Mouse (Mus musculus) hematopoietic stem cell, adult 5-6 weeks (primary cell): ENCODE measurements around the gene Coq5. TPM values are rescaled to one million over a fixed set of nuclear protein-coding genes. Genes with fewer than 3 reads are reported as not detected.

Experiments used
- ATAC-seq, 2 experiments: fragments of 125-278 bp in 1 of 2; replicated peaks in 1 of 2; 2 replicates each; pipeline ENCODE4 v1.8.0; 2016 to 2017; ENCODE audit warnings: inconsistent platforms in 2 of 2, mild to moderate bottlenecking in 2 of 2, moderate number of reproducible peaks in 2 of 2, low read depth in 1 of 2, moderate TSS enrichment in 1 of 2; ENCODE audit not compliant: low FRiP score in 2 of 2, poor library complexity in 2 of 2, severe bottlenecking in 2 of 2, insufficient read depth in 1 of 2, low TSS enrichment in 1 of 2
- total RNA-seq: library from RNA; stranded (forward); fragments of 172-1452, 232-1000 nt; gene quantifications from 2 replicates; pipeline ENCODE4 v1.2.3, GENCODE M21; 2017

The Coq5 gene
- 39.0 and 55.3 TPM in 2 replicates for total RNA-seq

DNA sequence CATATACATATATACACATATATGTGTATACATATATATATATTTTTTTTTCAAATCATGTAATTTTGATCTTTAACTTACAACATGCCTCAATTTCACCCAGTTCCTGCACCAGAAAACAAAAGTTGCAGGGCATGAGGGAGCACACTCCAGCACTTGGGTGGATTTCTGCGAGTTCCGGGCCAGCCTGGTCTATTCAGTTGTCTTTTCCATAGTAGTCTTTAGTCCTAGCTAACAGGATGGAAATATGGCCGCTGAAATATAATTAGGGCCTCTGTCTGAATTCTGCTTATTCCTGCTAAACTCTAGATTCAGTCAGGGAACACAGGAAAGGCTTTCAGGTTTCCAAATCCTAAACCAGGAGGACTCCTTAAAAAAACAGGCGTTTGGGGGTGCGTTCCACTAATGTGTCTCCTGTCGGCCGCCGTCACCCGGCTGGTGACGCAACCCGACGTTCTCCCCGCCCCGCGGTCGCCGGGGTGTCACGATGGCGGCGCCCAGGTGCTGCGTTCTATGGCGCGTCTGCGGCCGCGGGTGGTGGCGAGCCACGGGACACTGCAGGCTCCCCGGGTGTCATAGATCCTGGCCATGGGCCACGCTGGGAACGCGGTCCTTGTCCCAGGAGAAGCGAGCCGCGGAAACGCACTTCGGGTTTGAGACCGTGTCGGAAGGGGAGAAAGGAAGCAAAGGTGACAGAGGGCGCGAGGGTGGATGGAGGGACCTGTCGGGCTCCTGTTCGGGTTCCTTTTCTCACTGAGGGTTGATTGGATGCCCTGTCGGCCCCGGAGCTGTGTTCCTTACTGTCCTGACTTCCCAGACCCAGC is at the start of gene Coq5:
Gene Coq5 (plus strand): TSS at position 441 of the 824 bp plus-strand sequence.
- peak; percentile 85 to 86 for ATAC-seq

DNA sequence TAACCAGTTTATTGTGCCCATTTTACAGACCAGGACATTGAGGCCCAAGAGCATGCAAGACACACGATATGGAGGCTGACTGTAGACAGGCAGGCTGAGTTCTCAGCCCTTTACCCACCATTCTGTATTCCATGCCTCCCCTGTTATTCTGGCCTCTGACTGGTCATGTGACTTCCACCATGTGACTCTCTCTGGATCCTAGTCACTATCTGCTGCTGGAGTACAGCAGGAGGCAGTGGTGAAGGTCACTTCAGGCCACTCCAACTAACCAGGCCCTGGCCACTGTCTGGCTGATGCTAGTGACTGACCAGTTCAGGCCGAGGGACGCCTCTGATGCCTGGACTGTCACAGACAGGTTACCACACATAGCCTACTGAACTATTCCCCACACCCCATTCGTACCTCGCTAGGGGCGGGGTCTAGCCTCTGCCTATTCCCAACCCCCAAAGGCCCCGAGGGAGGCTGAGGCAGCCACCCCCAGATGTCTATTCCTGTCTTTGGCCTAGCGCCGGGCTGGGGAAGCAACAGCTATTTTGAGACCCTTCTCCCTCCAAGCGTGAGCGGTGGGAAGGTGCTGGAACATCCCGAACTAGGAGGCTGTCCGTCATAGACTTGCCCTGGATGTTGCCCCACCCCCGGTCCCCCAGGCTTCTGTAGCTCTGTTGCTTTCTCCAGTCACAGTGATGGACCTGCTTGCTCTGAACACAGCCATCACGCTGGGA is 48.5 kb upstream of the Coq5 start:
- ATAC-seq = no peak

DNA sequence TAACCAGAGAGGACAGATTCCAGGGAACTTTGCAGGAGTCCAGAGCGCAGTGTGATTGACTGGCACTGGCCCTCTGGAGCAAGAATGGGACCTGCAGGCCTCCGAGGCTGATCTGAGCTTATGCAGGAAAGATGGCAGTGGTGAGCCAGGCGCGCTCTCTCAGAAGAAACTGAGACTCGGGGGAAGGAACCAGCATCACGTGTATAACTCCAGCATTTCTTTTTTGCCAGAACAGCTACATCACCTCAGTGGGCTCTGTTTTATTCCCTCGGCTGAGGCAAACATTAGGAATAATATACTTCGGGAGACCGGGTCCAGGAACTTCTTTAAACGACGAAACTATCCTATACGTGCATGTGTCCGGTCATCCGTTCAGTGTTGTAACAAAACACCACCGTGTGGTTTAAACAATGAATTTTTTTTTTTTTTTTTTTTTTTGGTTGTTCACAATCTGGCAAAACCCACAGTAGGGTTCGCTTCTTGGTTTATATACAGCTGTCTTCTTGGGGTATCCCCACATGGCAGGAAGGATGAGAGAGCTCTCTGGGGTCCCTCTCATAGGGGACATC is 47.8 kb upstream of the Coq5 start:
- no peak for ATAC-seq

DNA sequence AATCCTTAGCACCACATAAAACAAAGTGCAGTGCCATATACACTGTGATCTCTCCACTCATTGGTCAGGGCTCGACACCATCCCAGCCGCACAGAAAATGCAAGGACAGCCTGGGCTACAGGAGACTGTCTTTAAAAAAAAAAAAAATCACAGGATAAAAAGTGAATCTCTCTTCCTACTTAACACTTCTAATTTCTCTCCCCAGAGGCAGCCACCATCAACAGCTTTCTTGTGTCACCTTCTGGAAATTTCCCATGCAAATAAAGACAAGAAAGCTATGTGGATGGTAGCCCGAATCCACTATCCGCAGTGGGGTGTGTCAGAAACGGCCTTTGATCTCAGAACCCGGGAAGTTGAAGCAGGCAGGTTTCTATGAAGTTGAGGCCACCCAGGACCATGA is 47.0 kb upstream of the Coq5 start:
- ATAC-seq = no peak

DNA sequence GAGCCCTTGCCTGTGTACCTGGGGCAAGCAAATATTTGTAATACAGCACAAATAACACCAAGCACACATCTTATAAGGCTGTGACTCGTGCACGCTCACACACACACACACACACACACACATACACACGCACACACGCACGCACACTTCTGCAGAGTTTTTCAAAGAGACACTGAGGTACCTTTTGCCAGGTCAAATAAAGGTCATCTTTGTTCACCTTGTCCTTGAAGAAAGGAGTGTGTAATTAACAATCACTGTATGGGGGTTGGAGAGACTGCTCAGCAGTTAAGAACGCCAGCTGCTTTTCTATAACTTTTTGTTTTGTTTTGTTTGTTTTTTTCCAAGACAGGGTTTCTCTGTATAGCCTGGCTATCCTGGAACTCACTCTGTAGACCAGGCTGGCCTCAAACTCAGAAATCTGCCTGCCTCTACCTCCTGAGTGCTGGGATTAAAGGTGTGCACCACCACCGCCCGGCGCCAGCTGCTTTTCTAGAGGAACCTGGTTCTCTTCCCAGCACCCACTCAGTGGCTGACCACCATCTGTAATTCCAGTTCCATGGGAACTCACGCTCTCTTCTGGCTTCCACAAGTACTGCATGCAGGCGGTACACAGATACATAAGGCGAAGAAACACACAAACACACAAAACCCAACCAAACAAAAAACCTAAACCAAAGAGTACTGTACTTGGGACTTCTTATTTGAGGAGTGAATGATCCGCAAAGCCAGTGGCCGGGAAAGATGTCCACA is 46.3 kb upstream of the Coq5 start:
- ATAC-seq = no peak

DNA sequence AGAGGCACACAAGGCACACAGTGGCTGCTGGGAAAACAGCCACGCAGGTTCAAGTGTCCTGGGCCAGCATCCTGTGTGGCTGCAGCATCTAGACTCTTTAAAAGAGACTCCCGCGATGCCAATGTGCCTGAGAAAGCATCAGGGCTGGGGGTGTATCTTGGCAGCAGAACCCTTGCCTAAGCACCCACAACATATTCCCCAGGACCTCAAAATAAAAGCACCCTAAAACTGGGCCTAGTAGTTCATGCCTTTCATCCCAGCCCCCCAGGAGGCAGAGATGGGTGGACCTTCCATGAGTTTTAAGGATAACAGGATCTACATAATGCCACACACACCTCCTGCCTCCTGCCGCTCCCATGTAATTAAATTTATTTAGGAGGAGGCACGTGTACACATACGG is 44.9 kb upstream of the Coq5 start:
- ATAC-seq = no peak

DNA sequence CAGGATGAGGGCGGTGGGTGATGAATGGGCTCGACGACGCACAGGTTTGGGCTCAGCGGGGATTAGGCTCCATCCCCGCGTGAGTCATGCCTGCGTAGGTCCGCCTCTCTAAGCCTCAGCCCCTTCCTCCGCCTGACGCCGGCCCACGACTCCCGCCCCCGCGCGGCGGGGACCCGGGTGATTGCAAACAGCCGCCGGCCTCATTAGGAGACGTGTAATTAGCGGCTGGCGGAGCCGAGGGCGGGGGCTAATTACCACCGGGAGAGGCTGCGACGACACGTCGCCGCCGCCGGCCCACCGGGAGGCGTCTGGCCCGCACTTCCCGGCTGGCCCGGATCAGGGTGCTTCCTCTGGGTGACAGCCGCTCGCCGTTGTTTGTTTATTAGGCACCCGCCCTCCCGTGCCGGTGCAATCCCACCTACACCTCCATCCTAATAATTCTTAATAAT is 44.1 kb upstream of the Coq5 start:
- ATAC-seq = peak in 1 of 2 experiments; percentile 30; a peak in 2 of 4 replicates

DNA sequence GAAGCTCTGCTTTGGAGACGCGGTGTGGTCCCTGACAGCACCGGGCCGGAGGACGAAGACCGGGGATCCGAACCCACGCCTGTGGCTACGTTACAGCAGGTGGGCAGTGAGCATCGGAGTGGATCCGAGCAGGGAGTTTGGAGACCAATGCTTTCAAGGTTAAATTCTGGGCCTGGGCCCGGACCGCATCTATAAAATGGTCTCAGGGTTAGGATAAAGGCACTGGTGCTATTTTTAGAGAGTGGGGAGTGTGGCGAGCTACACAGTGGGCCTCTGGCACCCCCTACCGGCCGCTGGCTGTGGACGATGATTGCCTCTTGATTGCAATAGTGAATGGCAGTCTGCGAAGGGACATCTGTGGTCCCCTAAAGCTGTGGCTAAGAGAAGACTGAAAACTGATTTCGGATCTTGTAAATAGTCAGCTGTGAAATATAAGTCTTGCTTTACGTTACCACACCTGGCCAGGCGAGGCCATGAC is 43.6 kb upstream of the Coq5 start, which contains the start of gene Pop5:
Gene Pop5 (plus strand): TSS at position 51 of the 478 bp plus-strand sequence.
- peak; percentile 68 to 79 for ATAC-seq

DNA sequence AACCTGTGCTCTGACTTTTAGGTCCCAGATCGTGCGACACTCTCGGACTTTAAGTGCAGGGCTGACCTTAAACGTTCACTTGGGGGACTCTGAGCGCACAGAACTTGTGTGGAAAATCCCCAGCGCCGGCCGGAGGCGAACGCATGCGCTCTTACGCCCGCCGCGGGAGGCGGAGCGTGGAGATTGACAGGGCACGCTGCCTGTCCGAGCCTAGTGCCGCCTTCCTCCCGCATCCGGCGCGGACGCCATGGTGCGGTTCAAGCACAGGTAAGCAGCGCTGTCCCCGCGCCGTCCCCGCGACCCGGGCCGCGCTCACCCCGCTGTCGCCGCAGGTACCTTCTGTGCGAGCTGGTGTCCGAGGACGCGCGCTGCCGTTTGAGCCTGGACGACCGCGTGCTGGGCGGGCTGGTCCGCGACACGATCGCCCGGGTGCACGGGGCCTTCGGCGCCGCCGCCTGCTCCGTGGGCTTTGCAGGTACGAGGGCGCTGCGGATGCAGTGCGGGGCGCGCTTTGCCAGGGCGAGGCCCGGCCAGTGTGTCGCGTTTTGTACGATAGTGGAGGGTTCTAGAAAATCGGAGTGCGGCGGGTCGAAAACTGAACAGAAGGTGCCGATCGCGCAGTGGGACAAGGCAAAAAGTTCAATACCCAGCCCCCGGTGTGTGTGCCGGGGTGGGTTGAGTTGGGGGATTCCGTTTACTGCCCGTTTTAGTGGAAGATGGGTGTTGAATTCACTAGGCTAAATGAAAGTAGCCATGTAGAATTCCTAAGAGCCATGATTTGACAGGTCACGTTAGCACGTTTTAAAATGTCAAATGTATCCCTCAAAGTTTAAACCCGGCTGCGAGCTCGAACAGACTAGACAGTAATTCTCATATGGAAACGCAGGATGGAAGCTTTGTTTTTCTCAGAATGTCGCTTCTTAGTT is 41.4 kb upstream of the Coq5 start:
- peak; percentile 80 to 86 for ATAC-seq

DNA sequence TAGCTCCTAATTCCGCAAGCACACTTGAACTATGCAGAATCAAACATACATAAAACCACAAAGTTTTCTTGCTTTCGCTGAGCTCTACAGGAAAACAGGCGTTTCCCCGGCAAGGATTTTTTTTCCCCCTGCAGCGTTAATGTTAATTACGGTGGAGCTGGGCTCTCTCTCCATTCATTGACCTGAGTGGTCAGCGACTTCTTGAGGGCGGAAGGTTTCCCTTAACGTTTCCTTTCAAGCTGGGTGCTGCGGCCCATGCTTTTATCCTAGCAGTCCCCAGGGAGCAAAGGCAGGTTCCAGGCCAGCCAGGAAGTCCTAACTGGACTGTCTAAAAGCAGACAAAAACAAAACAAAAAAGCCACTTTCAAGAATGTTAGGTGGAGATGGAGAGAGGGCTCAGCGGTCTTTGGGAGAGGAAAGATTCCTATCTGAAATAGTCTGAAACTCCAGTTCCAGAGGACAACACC is 40.7 kb upstream of the Coq5 start:
- no peak for ATAC-seq

DNA sequence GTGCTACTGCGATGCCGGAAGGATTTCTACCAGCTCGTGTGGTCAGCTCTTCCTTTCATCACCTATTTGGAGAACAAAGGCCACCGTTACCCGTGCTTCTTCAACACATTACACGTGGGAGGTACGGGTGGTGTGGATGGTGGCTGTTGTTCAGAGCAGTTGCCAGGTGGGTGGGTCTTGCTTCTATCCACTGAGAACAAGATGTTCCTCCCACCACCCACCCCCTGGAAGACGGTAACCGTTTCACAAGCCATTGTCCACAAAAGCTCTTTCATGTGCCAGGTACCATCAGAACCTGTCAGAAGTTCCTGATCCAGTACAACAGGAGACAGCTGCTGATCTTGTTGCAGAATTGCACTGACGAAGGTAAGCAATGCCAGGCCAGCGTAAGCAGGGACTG is 39.3 kb upstream of the Coq5 start:
- no peak for ATAC-seq

DNA sequence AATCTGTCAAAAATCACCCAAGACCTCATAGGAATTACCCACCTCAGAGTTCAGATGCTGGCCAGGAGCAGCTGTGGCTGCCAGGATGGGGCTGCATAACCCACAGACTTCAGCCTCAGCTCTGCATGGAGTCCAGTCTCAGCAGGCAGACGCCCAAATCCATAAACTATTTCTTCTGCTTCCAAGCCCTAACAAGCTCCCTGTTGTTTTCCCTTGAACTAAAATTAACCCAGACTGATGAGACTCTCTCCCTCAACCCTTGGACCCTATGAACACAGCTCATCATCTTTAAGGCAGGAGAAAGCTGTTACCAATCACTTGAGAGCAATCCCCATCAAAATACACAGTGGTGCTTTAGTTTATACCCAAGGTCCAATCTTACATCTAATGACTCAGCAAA is 24.0 kb upstream of the Coq5 start:
- ATAC-seq = no peak

DNA sequence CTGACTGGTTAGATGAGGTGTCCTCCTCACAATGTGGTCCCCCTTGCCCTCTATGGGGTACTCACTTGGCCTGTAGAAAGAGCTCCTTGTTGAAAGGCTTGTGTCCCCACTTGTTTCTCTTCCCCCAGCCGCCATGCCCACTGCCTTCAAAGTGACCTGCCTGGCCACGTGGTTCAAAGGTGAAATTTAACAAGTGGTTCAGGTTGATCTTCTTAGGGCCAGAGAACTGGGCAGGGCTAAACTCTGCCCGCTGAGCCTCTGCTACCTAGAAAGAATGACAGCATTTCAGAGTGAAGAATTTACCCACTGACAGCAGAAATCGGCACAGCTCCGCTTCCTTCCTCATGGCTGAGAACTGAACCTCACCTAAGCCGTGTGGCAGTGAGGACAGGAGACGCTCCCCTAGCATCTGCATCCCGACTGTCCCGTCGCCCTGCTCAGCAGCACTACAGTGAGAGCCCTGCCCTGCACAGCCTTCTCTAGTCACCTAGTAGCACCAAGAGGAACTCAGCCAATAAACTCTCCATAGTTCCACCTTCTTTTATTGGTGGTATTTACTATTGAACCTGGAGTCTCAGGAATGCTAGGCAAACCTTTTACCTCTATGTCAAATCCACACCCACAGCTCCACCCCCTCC is 22.4 kb upstream of the Coq5 start:
- no peak for ATAC-seq

DNA sequence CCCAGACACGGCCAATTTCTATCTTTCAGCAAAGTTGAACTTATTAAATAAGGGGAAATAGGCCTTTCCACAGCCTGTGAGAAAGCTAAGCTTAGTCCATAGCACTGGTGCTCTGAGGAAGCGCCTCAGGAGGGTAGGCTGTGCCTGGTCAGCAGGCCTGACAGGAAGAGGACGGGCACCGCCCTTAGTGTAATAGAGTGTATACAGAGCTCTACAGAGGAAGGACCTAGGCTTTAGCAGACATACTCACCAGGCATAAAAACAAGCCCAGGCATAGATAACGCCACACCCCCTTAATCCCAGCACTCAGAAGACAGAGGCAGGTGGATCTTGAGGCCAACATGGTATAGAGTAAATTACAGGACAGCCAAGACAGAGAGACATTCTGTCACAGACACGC is 19.1 kb upstream of the Coq5 start:
- ATAC-seq = no peak

DNA sequence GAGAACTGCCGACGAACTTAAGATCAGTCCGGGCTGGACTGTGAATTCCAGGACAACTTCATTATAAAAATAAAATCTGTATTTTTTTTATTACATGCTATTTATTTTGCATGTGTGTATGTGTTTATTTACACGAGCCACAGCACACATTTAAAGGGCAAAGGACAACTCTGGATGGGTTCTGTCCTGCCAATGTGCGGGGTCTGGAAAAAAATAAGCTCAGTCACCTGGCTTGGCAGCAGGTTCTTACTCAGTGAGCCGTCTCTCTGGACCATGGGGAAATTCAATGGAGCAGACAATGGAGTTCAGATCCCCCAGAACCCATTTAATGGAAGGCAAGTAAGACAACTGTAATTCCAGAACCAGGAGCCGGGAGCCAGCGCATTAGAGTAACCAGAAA is 18.3 kb upstream of the Coq5 start:
- no peak for ATAC-seq

DNA sequence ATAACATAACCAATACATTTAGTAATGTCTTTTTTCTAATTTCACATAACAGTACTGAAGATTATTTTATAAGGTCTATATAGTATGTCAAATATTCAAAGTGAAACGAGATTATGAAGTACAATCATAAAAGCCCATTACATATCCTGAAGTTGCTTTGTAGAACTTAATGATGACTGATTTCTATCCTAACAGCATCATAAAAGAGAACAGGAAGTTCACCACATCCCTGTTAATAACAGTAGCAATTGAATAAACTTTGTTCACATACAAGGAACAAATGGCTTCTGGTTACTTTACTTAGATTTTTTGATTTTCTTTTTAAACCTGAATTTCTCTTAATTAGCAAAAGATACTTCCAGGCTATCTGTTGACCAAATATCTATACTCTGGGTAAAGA is 17.6 kb upstream of the Coq5 start:
- ATAC-seq = no peak
